In genomic region chrX:70899720-70900479, GRCm38 (mm10) we compare ENCODE assay signal across 14 mouse cellular contexts.
A peak's percentile ranks its signal among the peaks of the same experiment; 100 is the strongest.
DNase-seq lines count a peak whose midpoint lies in the region; ATAC-seq and TF ChIP-seq lines count a peak whose summit lies in the region.
"Had no signal": no experiment of that assay in that cellular context is flagged by ENCODE, and none has a peak within 500 bp of the region (broad histone marks: within the 10 kb centered on the region; RNA-seq: fewer than 3 reads in every experiment).

No protein-coding gene starts in this region.

- H3K36me3 ChIP-seq in forebrain, embryonic 14.5 days (ENCODE audit: control insufficient read depth, insufficient read depth, low read length): no peaks in the 10 kb centered on the region
- H3K36me3 ChIP-seq in forebrain, embryonic 11.5 days (ENCODE audit: control insufficient read depth, insufficient read depth, low read length): no peaks in the 10 kb centered on the region
- H3K36me3 ChIP-seq in stomach, postnatal 0 days (ENCODE audit: control insufficient read depth, insufficient read depth, low read length): no peaks in the 10 kb centered on the region
- H3K36me3 ChIP-seq: embryonic facial prominence, embryonic 13.5 days; liver, embryonic 13.5 days; midbrain, embryonic 12.5 days; neural tube, embryonic 15.5 days had no signal

- no peak for ATAC-seq in forebrain, embryonic 14.5 days
- ATAC-seq in forebrain, embryonic 11.5 days (replicated peaks; ENCODE audit: low FRiP score): no peak
- no peak for ATAC-seq in megakaryocyte progenitor cell, adult 5-6 weeks (replicated peaks; ENCODE audit: poor library complexity)
- ATAC-seq in stomach, postnatal 0 days (ENCODE audit: low FRiP score, low TSS enrichment): no peak

- no peaks in the 10 kb centered on the region for H3K9me3 ChIP-seq in forebrain, embryonic 14.5 days (replicated peaks; ENCODE audit: control insufficient read depth, low read length)
- no peaks in the 10 kb centered on the region for H3K9me3 ChIP-seq in forebrain, embryonic 11.5 days (ENCODE audit: control insufficient read depth, low read length)
- no peaks in the 10 kb centered on the region for H3K9me3 ChIP-seq in stomach, postnatal 0 days (ENCODE audit: control insufficient read depth, low read length)
- H3K9me3 ChIP-seq: embryonic facial prominence, embryonic 13.5 days; liver, embryonic 13.5 days; midbrain, embryonic 12.5 days; neural tube, embryonic 15.5 days had no signal

- no peak overlapping the region for H3K27ac ChIP-seq in forebrain, embryonic 14.5 days (ENCODE audit: low read depth, low read length)
- H3K27ac ChIP-seq in forebrain, embryonic 11.5 days (ENCODE audit: low read depth, low read length): no peak overlapping the region
- no peak overlapping the region for H3K27ac ChIP-seq in stomach, postnatal 0 days (replicated peaks)
- H3K27ac ChIP-seq: embryonic facial prominence, embryonic 13.5 days; kidney, postnatal 0 days; liver, embryonic 13.5 days; midbrain, embryonic 12.5 days; neural tube, embryonic 15.5 days had no signal

- H3K27me3 ChIP-seq in forebrain, embryonic 14.5 days (replicated peaks; ENCODE audit: control insufficient read depth, insufficient read depth, low read length): no peaks in the 10 kb centered on the region
- no peaks in the 10 kb centered on the region for H3K27me3 ChIP-seq in forebrain, embryonic 11.5 days (ENCODE audit: control insufficient read depth, insufficient read depth, low read length)
- H3K27me3 ChIP-seq in stomach, postnatal 0 days (ENCODE audit: control insufficient read depth, insufficient read depth, low read length): no peaks in the 10 kb centered on the region
- H3K27me3 ChIP-seq: liver, embryonic 13.5 days; midbrain, embryonic 12.5 days; neural tube, embryonic 15.5 days had no signal

- 71% methylated on average over 8 of the region's 8 CpGs for WGBS in forebrain, embryonic 14.5 days
- 85% methylated on average over 8 of the region's 8 CpGs for WGBS in forebrain, embryonic 11.5 days
- WGBS in stomach, postnatal 0 days: 47% methylated on average over 8 of the region's 8 CpGs

- TF ChIP-seq CTCF in stomach, postnatal 0 days (IDR thresholded peaks at IDR 0.05; ENCODE audit: low read depth): no peak

- no peaks in the 10 kb centered on the region for H3K4me1 ChIP-seq in forebrain, embryonic 14.5 days (ENCODE audit: control insufficient read depth, insufficient read depth, low read length)
- H3K4me1 ChIP-seq in forebrain, embryonic 11.5 days (replicated peaks; ENCODE audit: control insufficient read depth, insufficient read depth, low read length): no peaks in the 10 kb centered on the region
- no peaks in the 10 kb centered on the region for H3K4me1 ChIP-seq in stomach, postnatal 0 days (replicated peaks; ENCODE audit: control insufficient read depth, insufficient read depth)
- H3K4me1 ChIP-seq: embryonic facial prominence, embryonic 13.5 days; liver, embryonic 13.5 days; midbrain, embryonic 12.5 days; neural tube, embryonic 15.5 days had no signal

- TF ChIP-seq EP300 in stomach, postnatal 0 days (optimal IDR thresholded peaks at IDR 0.05): no peak

- H3K9ac ChIP-seq in forebrain, embryonic 14.5 days (ENCODE audit: low read length): no peak overlapping the region
- H3K9ac ChIP-seq in forebrain, embryonic 11.5 days (ENCODE audit: low read length): no peak overlapping the region
- no peak overlapping the region for H3K9ac ChIP-seq in stomach, postnatal 0 days (ENCODE audit: low read length)
- H3K9ac ChIP-seq: embryonic facial prominence, embryonic 13.5 days; liver, embryonic 13.5 days; midbrain, embryonic 12.5 days; neural tube, embryonic 15.5 days had no signal

- DNase-seq in forebrain, embryonic 14.5 days (ENCODE audit: low spot score): peak; percentile 38
- no peak for DNase-seq in forebrain, embryonic 11.5 days (ENCODE audit: low spot score)
- DNase-seq in testis, postnatal 10 days (ENCODE audit: low spot score): peak; percentile 34
- DNase-seq in testis, postnatal 14 days (ENCODE audit: low spot score): no peak
- peak; percentile 22 for DNase-seq in layer of hippocampus, adult 9-10 months (ENCODE audit: low spot score)
- DNase-seq in natural killer cell, adult 2 months (ENCODE audit: low spot score in 2 of 2): no peak
- DNase-seq in stomach, postnatal 0 days (ENCODE audit: low spot score): no peak
- DNase-seq: B cell, adult 2 months; liver, embryonic 13.5 days had no signal

- H3K4me2 ChIP-seq in forebrain, embryonic 14.5 days (ENCODE audit: low read length): no peak overlapping the region
- H3K4me2 ChIP-seq in forebrain, embryonic 11.5 days (ENCODE audit: low read depth, low read length, severe bottlenecking): no peak overlapping the region
- no peak overlapping the region for H3K4me2 ChIP-seq in stomach, postnatal 0 days (replicated peaks; ENCODE audit: low read depth)
- H3K4me2 ChIP-seq: embryonic facial prominence, embryonic 13.5 days; liver, embryonic 13.5 days; midbrain, embryonic 12.5 days; neural tube, embryonic 15.5 days had no signal

- H3K4me3 ChIP-seq in forebrain, embryonic 14.5 days (ENCODE audit: low read depth, low read length): no peak overlapping the region
- no peak overlapping the region for H3K4me3 ChIP-seq in forebrain, embryonic 11.5 days (ENCODE audit: low read depth, low read length)
- no peak overlapping the region for H3K4me3 ChIP-seq in stomach, postnatal 0 days (ENCODE audit: low read depth, low read length)
- H3K4me3 ChIP-seq: embryonic facial prominence, embryonic 13.5 days; liver, embryonic 13.5 days; midbrain, embryonic 12.5 days; neural tube, embryonic 15.5 days had no signal

Comparison
In these comparisons a context has a peak if more than half of its experiments do, and no peak if none do; other contexts are left out.
1. DNase-seq: peak in forebrain, embryonic 14.5 days (single experiment), testis, postnatal 10 days (single experiment) and layer of hippocampus, adult 9-10 months (single experiment); none in forebrain, embryonic 11.5 days (single experiment), testis, postnatal 14 days (single experiment), natural killer cell, adult 2 months (0 of 2) and stomach, postnatal 0 days (single experiment).